Mouse (Mus musculus): Measurements from ENCODE around the gene Lmod3. TPM values are rescaled to one million over a fixed set of nuclear protein-coding genes. Genes with fewer than 3 reads are reported as not detected.
A peak's percentile ranks its signal among the peaks of the same experiment; 100 is the strongest.
"Not testable (repeated sequence)": the region's sequence is repeated elsewhere in the genome, so short reads cannot be mapped to it uniquely, and the experiment has no call there.

Lmod3 gene
- polyA plus RNA-seq, 1 experiment from 2014 or later = 24.7 TPM

- not testable (repeated sequence) for H3K36me3 ChIP-seq; H3K9me3 ChIP-seq (replicated peaks); H3K27ac ChIP-seq; H3K4me2 ChIP-seq; ATAC-seq (replicated peaks; ENCODE audit: insufficient number of reproducible peaks, insufficient read depth, low FRiP score, low read depth); H3K4me1 ChIP-seq (replicated peaks); H3K27me3 ChIP-seq; H3K4me3 ChIP-seq; H3K9ac ChIP-seq
- 94% methylated on average over 2 of the region's 2 CpGs for whole genome bisulfite sequencing
Observed at GRCm38 (mm10) chr6:97259926-97260325, 7.4 kb upstream of the Lmod3 start.

- no peak overlapping the region for H3K4me2 ChIP-seq
- H3K9ac ChIP-seq = no peak overlapping the region
- no peaks in the 10 kb centered on the region for H3K36me3 ChIP-seq
- H3K4me1 ChIP-seq (replicated peaks) = no peaks in the 10 kb centered on the region; the same call in 1 of the 2 replicates
- 76% methylated on average over 1 of the region's 1 CpGs for WGBS
- ATAC-seq (replicated peaks; ENCODE audit: insufficient number of reproducible peaks, insufficient read depth, low FRiP score, low read depth) = no peak
- no peaks in the 10 kb centered on the region for H3K9me3 ChIP-seq (replicated peaks)
- no peak overlapping the region for H3K4me3 ChIP-seq
- no peaks in the 10 kb centered on the region for H3K27me3 ChIP-seq
- no peak overlapping the region for H3K27ac ChIP-seq
Observed at GRCm38 (mm10) chr6:97258489-97258888, 5.9 kb upstream of the Lmod3 start.

GRCm38 (mm10) chr6:97252086-97252485 is 473 bp downstream of the Lmod3 start:
- Histone ChIP-seq H3K9ac (peak overlapping the region; percentile 49), H3K27ac (peak overlapping the region; percentile 92), H3K4me3 (peak overlapping the region; percentile 45), H3K36me3 (no peaks in the 10 kb centered on the region), H3K27me3 (no peaks in the 10 kb centered on the region), H3K4me1 (replicated peaks) (0 out of 2 replicates have a peak, but pooled peaks cover 4% of the 10 kb centered on the region), H3K4me2 (peak overlapping the region; percentile 54), H3K9me3 (replicated peaks) (no peaks in the 10 kb centered on the region)
- no peak for ATAC-seq (replicated peaks; ENCODE audit: insufficient number of reproducible peaks, insufficient read depth, low FRiP score, low read depth)
- 21% methylated on average over 5 of the region's 5 CpGs for WGBS

DNA sequence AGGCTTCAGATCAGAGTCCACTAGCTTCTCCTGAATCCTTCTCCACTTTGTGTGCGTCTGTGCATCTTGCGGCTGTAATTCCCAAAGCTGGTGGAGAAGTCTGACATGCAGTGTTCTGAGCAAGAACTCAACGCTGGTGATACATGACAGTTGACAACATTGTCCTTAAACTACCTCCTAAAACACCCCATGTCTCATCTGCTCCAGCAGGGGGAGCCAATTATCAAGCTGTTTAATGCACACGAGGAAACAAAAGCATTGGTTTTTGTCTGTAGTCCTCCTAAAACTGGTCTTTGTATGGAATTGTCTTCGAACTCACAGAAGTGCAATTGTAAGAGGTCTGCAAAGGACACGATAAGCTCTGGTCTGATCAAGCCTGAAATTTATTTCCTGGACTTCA is 1.6 kb downstream of the Lmod3 start:
- no peak overlapping the region for H3K27ac ChIP-seq

GRCm38 (mm10) chr6:97245200-97245599 is 7.4 kb downstream of the Lmod3 start:
- H3K27ac ChIP-seq = no peak overlapping the region
- H3K9me3 ChIP-seq (replicated peaks) = no peaks in the 10 kb centered on the region

More for the DNA sequence above, 1.6 kb downstream of the Lmod3 start:
- Histone ChIP-seq H3K9ac (0 out of 2 replicates have a peak overlapping the region, but pooled peaks have one; percentile 2), H3K27me3 (no peaks in the 10 kb centered on the region), H3K36me3 (no peaks in the 10 kb centered on the region), H3K9me3 (replicated peaks) (no peaks in the 10 kb centered on the region), H3K4me1 (replicated peaks) (0 out of 2 replicates have a peak, but pooled peaks cover 4% of the 10 kb centered on the region), H3K4me2 (peak overlapping the region; percentile 54), H3K4me3 (peak overlapping the region; percentile 45)
- no peak for ATAC-seq (replicated peaks; ENCODE audit: insufficient number of reproducible peaks, insufficient read depth, low FRiP score, low read depth)
- WGBS = 26% methylated on average over 6 of the region's 6 CpGs

DNA sequence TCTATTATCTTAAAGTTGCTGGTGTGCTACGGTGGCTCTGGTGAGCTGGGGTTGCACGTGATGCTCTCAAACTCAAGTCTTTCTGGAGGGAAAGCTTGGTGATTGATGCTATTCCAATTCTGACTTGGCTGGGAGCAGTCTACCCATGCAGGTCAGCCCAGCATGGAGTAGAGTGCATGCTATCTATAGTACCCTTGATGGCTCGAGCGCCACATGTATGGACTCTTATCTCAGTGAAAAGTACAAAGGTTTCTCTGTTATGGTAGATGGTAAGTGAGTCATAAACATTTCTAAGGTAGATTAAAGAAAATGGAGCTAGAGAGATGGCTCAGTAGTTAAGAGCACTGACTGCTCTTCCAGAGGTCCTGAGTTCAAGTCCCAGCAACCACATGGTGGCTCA is 10.0 kb downstream of the Lmod3 start:
- Histone ChIP-seq H3K4me1 (replicated peaks) (no peaks in the 10 kb centered on the region), H3K9ac (no peak overlapping the region), H3K9me3 (replicated peaks) (no peaks in the 10 kb centered on the region; the same call in 1 of the 2 replicates), H3K27ac (no peak overlapping the region), H3K4me3 (no peak overlapping the region), H3K27me3 (no peaks in the 10 kb centered on the region), H3K4me2 (no peak overlapping the region), H3K36me3 (no peaks in the 10 kb centered on the region)
- WGBS = 80% methylated on average over 4 of the region's 4 CpGs
- ATAC-seq (replicated peaks; ENCODE audit: insufficient number of reproducible peaks, insufficient read depth, low FRiP score, low read depth) = no peak

More at GRCm38 (mm10) chr6:97245200-97245599, 7.4 kb downstream of the Lmod3 start:
- no peak overlapping the region for H3K9ac ChIP-seq
- no peak overlapping the region for H3K4me2 ChIP-seq
- H3K4me1 ChIP-seq (replicated peaks) = no peaks in the 10 kb centered on the region
- no peak overlapping the region for H3K4me3 ChIP-seq
- H3K27me3 ChIP-seq = no peaks in the 10 kb centered on the region
- H3K36me3 ChIP-seq = no peaks in the 10 kb centered on the region
- no peak for ATAC-seq (replicated peaks; ENCODE audit: insufficient number of reproducible peaks, insufficient read depth, low FRiP score, low read depth)

- H3K27ac ChIP-seq = no peak overlapping the region
- H3K4me3 ChIP-seq = no peak overlapping the region
- H3K9ac ChIP-seq = no peak overlapping the region
- peaks cover 3% of the 10 kb centered on the region; the same call in 1 of the 2 replicates for H3K36me3 ChIP-seq
- no peaks in the 10 kb centered on the region for H3K4me1 ChIP-seq (replicated peaks)
- H3K4me2 ChIP-seq = no peak overlapping the region
- H3K9me3 ChIP-seq (replicated peaks) = no peaks in the 10 kb centered on the region; the same call in 1 of the 2 replicates
- ATAC-seq (replicated peaks; ENCODE audit: insufficient number of reproducible peaks, insufficient read depth, low FRiP score, low read depth) = no peak
- no peaks in the 10 kb centered on the region for H3K27me3 ChIP-seq
- 77% methylated on average over 5 of the region's 5 CpGs for WGBS
Observed at GRCm38 (mm10) chr6:97240092-97240491, 12.5 kb downstream of the Lmod3 start.

DNA sequence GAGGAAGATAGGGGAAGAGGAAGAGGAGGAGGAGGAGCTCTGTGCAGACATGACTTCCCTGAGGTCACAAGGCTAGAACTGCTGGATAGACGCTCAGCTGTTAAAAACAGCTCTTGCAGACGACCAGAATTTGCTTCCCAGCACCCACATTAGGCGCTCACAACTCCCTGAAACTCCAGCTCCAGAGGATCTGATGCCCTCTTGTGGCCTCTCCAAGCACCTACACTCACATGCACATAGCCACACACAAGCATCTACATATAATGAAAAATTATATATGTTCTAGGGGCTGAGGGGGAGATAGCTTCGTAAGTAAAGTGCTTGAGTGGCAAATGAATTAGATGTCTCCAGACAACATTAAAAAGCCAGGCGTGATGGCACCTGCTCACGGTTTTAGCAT is 13.2 kb downstream of the Lmod3 start:
- 91% methylated on average over 6 of the region's 6 CpGs for WGBS
- H3K4me1 ChIP-seq (replicated peaks) = no peaks in the 10 kb centered on the region
- no peak for ATAC-seq (replicated peaks; ENCODE audit: insufficient number of reproducible peaks, insufficient read depth, low FRiP score, low read depth)
- H3K27ac ChIP-seq = no peak overlapping the region
- peaks cover 5% of the 10 kb centered on the region; the same call in 1 of the 2 replicates for H3K36me3 ChIP-seq
- H3K9me3 ChIP-seq (replicated peaks) = no peaks in the 10 kb centered on the region; the same call in 1 of the 2 replicates
- H3K9ac ChIP-seq = no peak overlapping the region
- no peak overlapping the region for H3K4me3 ChIP-seq
- H3K4me2 ChIP-seq = no peak overlapping the region
- no peaks in the 10 kb centered on the region for H3K27me3 ChIP-seq

GRCm38 (mm10) chr6:97236088-97236487 is 16.5 kb downstream of the Lmod3 start:
- peaks cover 32% of the 10 kb centered on the region for H3K36me3 ChIP-seq
- no peak overlapping the region for H3K4me2 ChIP-seq
- no peak overlapping the region for H3K27ac ChIP-seq
- no peak for ATAC-seq (replicated peaks; ENCODE audit: insufficient number of reproducible peaks, insufficient read depth, low FRiP score, low read depth)
- WGBS = 91% methylated on average over 5 of the region's 5 CpGs
- no peaks in the 10 kb centered on the region for H3K4me1 ChIP-seq (replicated peaks)
- H3K9me3 ChIP-seq (replicated peaks) = no peaks in the 10 kb centered on the region; the same call in 1 of the 2 replicates
- H3K4me3 ChIP-seq = no peak overlapping the region
- H3K27me3 ChIP-seq = no peaks in the 10 kb centered on the region
- H3K9ac ChIP-seq = no peak overlapping the region

DNA sequence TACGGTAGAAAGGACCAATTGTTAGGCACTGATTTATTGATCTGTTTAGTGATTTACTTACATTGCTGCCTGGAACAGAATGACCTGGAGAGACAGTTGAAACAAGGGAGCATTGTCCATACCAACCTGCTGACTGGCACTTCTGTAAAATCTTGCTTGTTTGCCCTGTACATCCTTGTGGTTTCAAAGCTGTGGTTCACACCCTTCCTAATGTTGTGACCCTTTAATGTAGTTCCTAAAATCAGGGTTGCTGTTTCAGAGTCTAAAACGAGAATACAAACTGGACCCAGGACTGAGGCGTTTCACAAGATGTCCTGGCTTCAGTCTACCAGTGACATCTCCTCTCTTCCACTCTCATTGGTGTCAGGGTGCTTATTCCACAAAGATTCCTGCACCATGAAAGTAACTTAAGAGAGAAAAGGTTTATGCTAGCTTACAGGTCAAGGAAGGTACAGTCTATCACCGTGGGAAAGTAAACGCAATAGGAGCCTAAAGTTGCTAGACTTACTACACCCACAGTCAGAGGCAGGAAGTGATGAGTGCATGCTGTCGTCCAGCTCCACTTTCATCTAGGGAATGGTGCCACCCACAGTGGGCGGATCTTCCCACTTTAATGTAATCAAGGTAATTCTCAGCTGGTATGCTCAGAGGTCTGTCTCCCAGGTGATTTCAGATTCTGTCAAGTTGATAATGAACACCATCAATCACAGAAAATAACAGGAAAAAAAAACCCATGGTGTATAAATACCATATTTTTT is 17.5 kb downstream of the Lmod3 start:
- no peak for ATAC-seq (replicated peaks; ENCODE audit: insufficient number of reproducible peaks, insufficient read depth, low FRiP score, low read depth)
- WGBS = 76% methylated on average over 7 of the region's 7 CpGs
- H3K4me2 ChIP-seq = no peak overlapping the region
- H3K4me3 ChIP-seq = no peak overlapping the region
- H3K27me3 ChIP-seq = no peaks in the 10 kb centered on the region
- H3K27ac ChIP-seq = no peak overlapping the region
- H3K9me3 ChIP-seq (replicated peaks) = no peaks in the 10 kb centered on the region; the same call in 1 of the 2 replicates
- no peaks in the 10 kb centered on the region for H3K4me1 ChIP-seq (replicated peaks)
- peaks cover 42% of the 10 kb centered on the region for H3K36me3 ChIP-seq
- H3K9ac ChIP-seq = no peak overlapping the region

GRCm38 (mm10) chr6:97227067-97227847 is 25.3 kb downstream of the Lmod3 start:
- Histone ChIP-seq H3K4me1 (replicated peaks) (peaks cover 29% of the 10 kb centered on the region), H3K27ac (peak overlapping the region; percentile 81; the same call in 1 of the 2 replicates), H3K9me3 (replicated peaks) (no peaks in the 10 kb centered on the region), H3K4me3 (no peak overlapping the region), H3K4me2 (no peak overlapping the region), H3K36me3 (peaks cover 35% of the 10 kb centered on the region), H3K9ac (no peak overlapping the region), H3K27me3 (no peaks in the 10 kb centered on the region)
- WGBS = 94% methylated on average over 9 of the region's 9 CpGs
- no peak for ATAC-seq (replicated peaks; ENCODE audit: insufficient number of reproducible peaks, insufficient read depth, low FRiP score, low read depth)
